Mouse (Mus musculus): Measurements from ENCODE around the gene Gm30191.
A peak's percentile ranks its signal among the peaks of the same experiment; 100 is the strongest.

Gm30191 gene

GRCm38 (mm10) chr4:134246719-134247258 is at the start of gene Gm30191:
TSS of gene Gm30191 (plus strand) at chr4:134246935.
- DNase-seq (ENCODE audit: low read depth, low spot score) = no peak

- no peak for DNase-seq (ENCODE audit: low read depth, low spot score)
Measured at GRCm38 (mm10) chr4:134199371-134199770, 47.4 kb upstream of the Gm30191 start.

- DNase-seq (ENCODE audit: low read depth, low spot score) = no peak
Measured at GRCm38 (mm10) chr4:134202904-134203303, 43.8 kb upstream of the Gm30191 start, which contains the start of gene Gm7534. TSS of gene Gm7534 (minus strand) at chr4:134203004.

- DNase-seq (ENCODE audit: low read depth, low spot score) = no peak
Measured at GRCm38 (mm10) chr4:134203340-134203896, 43.3 kb upstream of the Gm30191 start.

- DNase-seq (ENCODE audit: low read depth, low spot score) = no peak
Measured at GRCm38 (mm10) chr4:134206488-134207053, 40.2 kb upstream of the Gm30191 start.

- no peak for DNase-seq (ENCODE audit: low read depth, low spot score)
Measured at GRCm38 (mm10) chr4:134222793-134223600, 23.7 kb upstream of the Gm30191 start.

GRCm38 (mm10) chr4:134227194-134227593 is 19.5 kb upstream of the Gm30191 start, which contains the start of gene Catsper4:
TSS of gene Catsper4 (minus strand) at chr4:134227383.
- DNase-seq (ENCODE audit: low read depth, low spot score) = no peak

- DNase-seq (ENCODE audit: low read depth, low spot score) = no peak
Measured at GRCm38 (mm10) chr4:134230431-134230830, 16.3 kb upstream of the Gm30191 start.

GRCm38 (mm10) chr4:134234876-134235275 is 11.9 kb upstream of the Gm30191 start:
- no peak for DNase-seq (ENCODE audit: low read depth, low spot score)

GRCm38 (mm10) chr4:134237582-134238278 is 9.0 kb upstream of the Gm30191 start:
- DNase-seq (ENCODE audit: low read depth, low spot score) = no peak

- DNase-seq (ENCODE audit: low read depth, low spot score) = no peak
Measured at GRCm38 (mm10) chr4:134238279-134238651, 8.5 kb upstream of the Gm30191 start, which contains the start of gene Cnksr1. TSS of gene Cnksr1 (minus strand) at chr4:134238399.

- no peak for DNase-seq (ENCODE audit: low read depth, low spot score)
Measured at GRCm38 (mm10) chr4:134238686-134239085, 8.0 kb upstream of the Gm30191 start.

- DNase-seq (ENCODE audit: low read depth, low spot score) = no peak
Measured at GRCm38 (mm10) chr4:134243516-134244250, 3.1 kb upstream of the Gm30191 start, which contains the start of gene E130218I03Rik. TSS of gene E130218I03Rik (plus strand) at chr4:134243662.

- peak; percentile 73 for DNase-seq (ENCODE audit: low read depth, low spot score)
Measured at GRCm38 (mm10) chr4:134245148-134245843, 1.4 kb upstream of the Gm30191 start, which contains the start of gene Zfp593. TSS of gene Zfp593 (minus strand) at chr4:134245592.

- DNase-seq (ENCODE audit: low read depth, low spot score) = no peak
Measured at GRCm38 (mm10) chr4:134246256-134246655, 479 bp upstream of the Gm30191 start.

GRCm38 (mm10) chr4:134249651-134250050 is 2.9 kb downstream of the Gm30191 start:
- no peak for DNase-seq (ENCODE audit: low read depth, low spot score)

GRCm38 (mm10) chr4:134250116-134250929 is 3.6 kb downstream of the Gm30191 start:
- DNase-seq (ENCODE audit: low read depth, low spot score) = no peak

- DNase-seq (ENCODE audit: low read depth, low spot score) = no peak
Measured at GRCm38 (mm10) chr4:134250930-134251240, 4.2 kb downstream of the Gm30191 start.
